Mouse (Mus musculus) hindbrain, embryonic 13.5 days (tissue): Measurements from ENCODE around the gene Pkp4. TPM values are rescaled to one million over a fixed set of nuclear protein-coding genes. Genes with fewer than 3 reads are reported as not detected.
A peak's percentile ranks its signal among the peaks of the same experiment; 100 is the strongest.

Experiments
- ATAC-seq: fragments of 200-750 bp; cut with Nextera tagmentation; 2 replicates; pipeline ENCODE4 v1.8.0; 2017; ENCODE audit warnings: moderate TSS enrichment; ENCODE audit not compliant: low FRiP score
- H3K27ac ChIP-seq: fragments of 300-500 bp; sonication (generic); 2 replicates; pipeline ENCODE4 v1.5.1; 2015; ENCODE audit warnings: inconsistent platforms, mild to moderate bottlenecking, moderate library complexity
- H3K27me3 ChIP-seq: fragments of 300-500 bp; sonication (generic); 2 replicates; pipeline ENCODE4 v1.6.1; 2015; ENCODE audit warnings: mild to moderate bottlenecking, inconsistent platforms
- H3K36me3 ChIP-seq: fragments of 300-500 bp; sonication (generic); 2 replicates; pipeline ENCODE4 v1.6.1; 2015; ENCODE audit warnings: mild to moderate bottlenecking, inconsistent platforms
- H3K4me1 ChIP-seq: fragments of 300-500 bp; sonication (generic); replicated peaks from 2 replicates; pipeline ENCODE4 v1.6.1; 2015; ENCODE audit warnings: inconsistent platforms
- H3K4me2 ChIP-seq: fragments of 300-500 bp; sonication (generic); 2 replicates; pipeline ENCODE4 v1.6.1; 2015; ENCODE audit warnings: inconsistent platforms, mild to moderate bottlenecking, moderate library complexity
- H3K4me3 ChIP-seq: fragments of 300-500 bp; sonication (generic); 2 replicates; pipeline ENCODE4 v1.5.1; 2015; ENCODE audit warnings: mild to moderate bottlenecking, inconsistent platforms
- H3K9ac ChIP-seq: fragments of 300-500 bp; sonication (generic); 2 replicates; pipeline ENCODE4 v1.6.1; 2015; ENCODE audit warnings: mild to moderate bottlenecking, inconsistent platforms
- H3K9me3 ChIP-seq: fragments of 300-500 bp; sonication (generic); 2 replicates; pipeline ENCODE4 v1.6.1; 2016; ENCODE audit warnings: inconsistent platforms
- WGBS: fragments of 180-500 bp; shearing (Covaris S2); methylation state at CpG from one replicate; pipeline ENCODE4 v1.1.7; 2015; 5-methylcytosine and 5-hydroxymethylcytosine counted together
- polyA plus RNA-seq: library from polyadenylated mRNA; unstranded; fragments of >200 nt; fragmentation: Nextera tagmentation; extraction: Ambion mirVana; gene quantifications from 2 replicates; pipeline ENCODE4 v1.2.1, GENCODE M21; 2015

Pkp4 gene
- polyA plus RNA-seq, 1 experiment from 2014 or later, result 18.3 TPM

- H3K9me3 ChIP-seq, result no peaks in the 10 kb centered on the region
- H3K36me3 ChIP-seq, result no peaks in the 10 kb centered on the region
- no peak overlapping the region for H3K9ac ChIP-seq
- 71% methylated on average over 8 of the region's 8 CpGs for WGBS
- no peaks in the 10 kb centered on the region for H3K27me3 ChIP-seq
- 0 out of 2 replicates have a peak, but pooled peaks cover 4% of the 10 kb centered on the region for H3K4me1 ChIP-seq
- no peak for ATAC-seq
- no peak overlapping the region for H3K27ac ChIP-seq
- no peak overlapping the region for H3K4me3 ChIP-seq
- no peak overlapping the region for H3K4me2 ChIP-seq
Measured at GRCm38 (mm10) chr2:59287630-59288029, 127.0 kb downstream of the Pkp4 start.

DNA sequence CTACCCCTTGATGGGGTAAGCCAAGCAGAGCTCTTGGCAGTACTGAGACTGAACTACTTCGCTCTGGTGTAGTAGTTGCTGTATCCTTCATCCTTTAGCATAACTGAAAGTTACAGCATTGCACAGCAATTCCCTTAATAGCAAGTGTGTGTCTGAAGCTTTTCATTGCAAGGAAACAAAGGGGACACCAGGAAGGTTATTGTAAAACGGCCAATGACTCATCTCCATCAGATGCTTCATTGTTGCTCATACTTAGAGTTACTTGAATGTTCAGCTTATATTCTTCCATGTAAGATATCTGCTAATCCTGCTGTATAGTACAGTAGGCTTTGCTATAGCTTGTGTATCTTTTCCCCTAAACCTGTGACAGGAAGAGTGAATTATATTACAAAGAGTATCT, 128.8 kb downstream of the Pkp4 start:
- no peak for ATAC-seq
- Histone ChIP-seq H3K9ac (no peak overlapping the region), H3K4me2 (no peak overlapping the region), H3K4me3 (no peak overlapping the region), H3K27me3 (no peaks in the 10 kb centered on the region), H3K36me3 (no peaks in the 10 kb centered on the region), H3K9me3 (no peaks in the 10 kb centered on the region), H3K27ac (no peak overlapping the region), H3K4me1 (0 out of 2 replicates have a peak, but pooled peaks cover 4% of the 10 kb centered on the region)
- WGBS, result 83% methylated on average over 2 of the region's 2 CpGs

DNA sequence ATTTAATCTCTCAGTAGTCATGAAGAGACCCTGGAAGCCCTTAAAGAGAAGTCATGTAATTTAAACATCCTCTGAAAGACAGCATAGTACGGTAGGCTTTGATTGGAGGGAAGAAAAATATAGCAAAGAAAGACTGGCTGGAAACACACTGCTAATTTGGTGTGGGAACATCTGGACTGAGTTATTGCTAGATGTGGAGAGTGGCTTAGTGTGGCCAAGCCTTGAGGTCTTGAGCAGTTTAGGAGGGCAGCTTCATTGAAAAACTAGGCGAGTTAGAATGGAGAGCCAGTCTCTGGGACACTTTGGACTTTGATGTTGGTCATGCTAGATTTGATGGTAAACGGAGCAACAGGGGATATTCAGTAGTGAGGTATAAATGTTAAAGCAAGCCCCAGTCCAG, 129.7 kb downstream of the Pkp4 start:
- Histone ChIP-seq H3K4me2 (no peak overlapping the region), H3K4me1 (0 out of 2 replicates have a peak, but pooled peaks cover 4% of the 10 kb centered on the region), H3K27me3 (no peaks in the 10 kb centered on the region), H3K9ac (no peak overlapping the region), H3K9me3 (no peaks in the 10 kb centered on the region), H3K36me3 (no peaks in the 10 kb centered on the region), H3K4me3 (no peak overlapping the region), H3K27ac (no peak overlapping the region)
- WGBS, result 71% methylated on average over 3 of the region's 3 CpGs
- no peak for ATAC-seq

- no peaks in the 10 kb centered on the region for H3K27me3 ChIP-seq
- H3K4me1 ChIP-seq, result peaks cover 23% of the 10 kb centered on the region
- H3K4me3 ChIP-seq, result no peak overlapping the region
- ATAC-seq, result no peak
- no peaks in the 10 kb centered on the region for H3K36me3 ChIP-seq
- H3K9me3 ChIP-seq, result no peaks in the 10 kb centered on the region
- H3K4me2 ChIP-seq, result no peak overlapping the region
- no peak overlapping the region for H3K9ac ChIP-seq
- H3K27ac ChIP-seq, result no peak overlapping the region
- 90% methylated on average over 3 of the region's 3 CpGs for WGBS
Measured at GRCm38 (mm10) chr2:59299831-59300230, 139.2 kb downstream of the Pkp4 start.

DNA sequence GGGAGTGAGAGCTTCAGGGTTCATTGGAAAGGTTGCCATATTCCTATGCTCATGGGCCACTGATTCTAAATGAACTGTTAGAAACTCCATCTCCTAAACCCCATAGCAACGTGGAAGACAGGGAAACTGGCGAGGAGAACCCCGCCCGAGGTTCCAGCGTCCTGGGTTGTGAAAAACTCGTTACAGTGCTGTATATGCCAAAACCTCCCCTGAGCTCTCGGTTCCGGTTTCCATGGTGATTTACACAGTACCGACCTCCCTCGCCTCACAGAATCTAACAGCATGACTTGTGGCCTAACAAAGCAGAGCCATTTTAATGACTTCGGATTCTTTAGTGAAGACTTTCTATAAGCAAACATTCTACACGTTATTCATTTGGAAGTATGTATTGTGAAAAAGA, 141.0 kb downstream of the Pkp4 start:
- H3K4me3 ChIP-seq, result no peak overlapping the region
- H3K9me3 ChIP-seq, result no peaks in the 10 kb centered on the region
- H3K4me1 ChIP-seq, result peaks cover 23% of the 10 kb centered on the region
- no peak overlapping the region for H3K9ac ChIP-seq
- no peaks in the 10 kb centered on the region for H3K27me3 ChIP-seq
- ATAC-seq, result peak; percentile 86
- H3K4me2 ChIP-seq, result peak overlapping the region; percentile 34
- 16% methylated on average over 12 of the region's 12 CpGs for WGBS
- no peak overlapping the region for H3K27ac ChIP-seq
- H3K36me3 ChIP-seq, result peaks cover 11% of the 10 kb centered on the region

DNA sequence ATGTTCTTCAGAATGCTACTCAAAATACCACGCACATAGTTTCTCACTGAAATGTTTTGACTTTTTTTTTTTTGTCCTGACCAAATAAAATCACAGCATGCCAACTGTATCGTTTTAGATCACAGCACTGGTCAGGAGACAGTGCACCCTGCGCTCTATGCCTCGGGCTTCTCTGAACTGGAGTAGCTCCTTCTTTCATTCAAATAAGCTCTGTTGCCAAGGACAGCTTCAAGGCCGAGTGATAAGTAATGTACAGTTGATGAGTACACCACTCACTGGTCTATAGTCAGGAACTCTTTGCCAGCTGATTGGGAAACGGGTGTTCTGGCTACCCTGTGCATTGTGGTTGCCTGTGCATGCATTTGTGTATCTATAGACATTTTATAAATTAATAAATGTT, 141.8 kb downstream of the Pkp4 start:
- no peak overlapping the region for H3K9ac ChIP-seq
- no peaks in the 10 kb centered on the region for H3K27me3 ChIP-seq
- 0 out of 2 replicates have a peak, but pooled peaks have one; percentile 36 for ATAC-seq
- no peak overlapping the region for H3K4me2 ChIP-seq
- peaks cover 23% of the 10 kb centered on the region for H3K4me1 ChIP-seq
- H3K4me3 ChIP-seq, result no peak overlapping the region
- H3K27ac ChIP-seq, result no peak overlapping the region
- H3K9me3 ChIP-seq, result no peaks in the 10 kb centered on the region
- H3K36me3 ChIP-seq, result peaks cover 19% of the 10 kb centered on the region
- 58% methylated on average over 6 of the region's 6 CpGs for WGBS

- Histone ChIP-seq H3K9ac (no peak overlapping the region), H3K4me1 (peaks cover 23% of the 10 kb centered on the region), H3K27ac (no peak overlapping the region), H3K36me3 (peaks cover 29% of the 10 kb centered on the region), H3K27me3 (no peaks in the 10 kb centered on the region), H3K4me3 (no peak overlapping the region), H3K4me2 (no peak overlapping the region), H3K9me3 (no peaks in the 10 kb centered on the region)
- 93% methylated on average over 12 of the region's 12 CpGs for WGBS
- ATAC-seq, result no peak
Measured at GRCm38 (mm10) chr2:59303530-59304063, 142.9 kb downstream of the Pkp4 start.

DNA sequence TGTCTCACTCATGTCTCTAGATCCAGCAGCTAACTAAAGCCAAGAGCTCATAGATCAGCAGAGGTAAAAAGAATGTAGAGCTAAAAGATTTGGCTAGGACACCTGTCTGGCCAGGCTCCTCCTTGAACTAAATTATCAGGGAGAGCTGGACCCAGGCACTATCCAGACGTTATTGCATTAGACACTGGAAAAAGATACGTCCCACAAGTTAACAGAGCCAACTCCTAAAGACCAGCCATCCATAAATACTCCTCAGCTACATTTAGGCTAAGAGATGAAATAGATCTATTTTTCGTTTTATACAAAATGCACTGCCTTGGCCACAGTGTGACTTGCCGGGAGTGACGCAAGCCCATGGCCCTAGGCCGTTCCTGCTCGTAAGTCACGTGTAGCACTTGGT, 146.7 kb downstream of the Pkp4 start:
- Histone ChIP-seq H3K4me3 (no peak overlapping the region), H3K4me2 (no peak overlapping the region), H3K27me3 (no peaks in the 10 kb centered on the region), H3K4me1 (peaks cover 14% of the 10 kb centered on the region), H3K9ac (no peak overlapping the region), H3K27ac (no peak overlapping the region), H3K36me3 (peaks cover 48% of the 10 kb centered on the region), H3K9me3 (no peaks in the 10 kb centered on the region)
- WGBS, result 94% methylated on average over 8 of the region's 8 CpGs
- ATAC-seq, result no peak

DNA sequence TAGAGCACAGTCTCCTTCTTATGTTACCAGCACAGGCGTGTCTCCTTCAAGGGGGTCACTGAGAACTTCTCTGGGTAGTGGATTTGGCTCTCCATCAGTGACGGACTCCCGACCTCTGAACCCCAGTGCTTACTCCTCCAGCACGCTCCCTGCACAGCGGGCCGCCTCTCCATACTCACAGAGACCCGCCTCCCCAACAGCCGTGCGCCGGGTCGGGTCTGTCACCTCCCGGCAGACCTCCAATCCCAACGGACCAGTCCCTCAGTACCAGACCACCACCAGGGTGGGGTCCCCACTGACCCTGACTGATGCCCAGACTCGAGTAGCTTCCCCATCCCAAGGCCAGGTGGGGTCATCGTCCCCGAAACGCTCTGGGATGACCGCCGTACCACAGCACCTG, 147.4 kb downstream of the Pkp4 start:
- Histone ChIP-seq H3K27ac (no peak overlapping the region), H3K9ac (no peak overlapping the region), H3K36me3 (peaks cover 48% of the 10 kb centered on the region), H3K27me3 (no peaks in the 10 kb centered on the region), H3K4me3 (no peak overlapping the region), H3K9me3 (no peaks in the 10 kb centered on the region), H3K4me2 (no peak overlapping the region), H3K4me1 (peaks cover 6% of the 10 kb centered on the region; the same call in 1 of the 2 replicates)
- WGBS, result 93% methylated on average over 19 of the region's 19 CpGs
- 0 out of 2 replicates have a peak, but pooled peaks have one; percentile 28 for ATAC-seq

- 0 out of 2 replicates have a peak, but pooled peaks cover 2% of the 10 kb centered on the region for H3K9me3 ChIP-seq
- no peak overlapping the region; the same call in 1 of the 2 replicates for H3K27ac ChIP-seq
- 70% methylated on average over 6 of the region's 6 CpGs for WGBS
- no peak overlapping the region for H3K4me3 ChIP-seq
- ATAC-seq, result 0 out of 2 replicates have a peak, but pooled peaks have one; percentile 28
- no peak overlapping the region for H3K9ac ChIP-seq
- H3K27me3 ChIP-seq, result no peaks in the 10 kb centered on the region
- no peak overlapping the region for H3K4me2 ChIP-seq
- peaks cover 9% of the 10 kb centered on the region for H3K4me1 ChIP-seq
- H3K36me3 ChIP-seq, result peaks cover 33% of the 10 kb centered on the region
Measured at GRCm38 (mm10) chr2:59313293-59313692, 152.6 kb downstream of the Pkp4 start.

DNA sequence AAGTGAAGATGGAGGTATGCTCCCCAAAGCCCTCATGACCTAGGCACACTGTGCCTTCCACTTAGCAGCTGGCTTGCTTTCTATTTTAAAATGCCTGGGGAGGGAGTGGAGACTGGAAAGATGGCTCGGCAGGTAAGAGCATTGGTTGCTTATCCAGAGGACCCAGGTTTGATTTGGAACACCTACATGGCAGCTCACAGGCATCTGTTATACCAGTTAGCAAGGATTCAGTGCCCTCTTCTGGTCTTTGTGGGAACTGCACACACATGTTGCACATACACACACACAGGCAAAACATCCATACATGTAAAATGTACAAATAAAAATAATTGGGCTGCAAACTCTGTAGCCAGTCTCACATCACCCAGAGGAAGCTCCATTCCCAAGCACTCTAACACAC, 158.0 kb downstream of the Pkp4 start:
- no peak overlapping the region for H3K4me2 ChIP-seq
- 100% methylated on average over 1 of the region's 1 CpGs for WGBS
- H3K27me3 ChIP-seq, result no peaks in the 10 kb centered on the region
- no peak overlapping the region for H3K4me3 ChIP-seq
- peaks cover 4% of the 10 kb centered on the region; the same call in 1 of the 2 replicates for H3K4me1 ChIP-seq
- H3K36me3 ChIP-seq, result peaks cover 42% of the 10 kb centered on the region
- H3K9ac ChIP-seq, result no peak overlapping the region
- no peak overlapping the region for H3K27ac ChIP-seq
- ATAC-seq, result no peak
- H3K9me3 ChIP-seq, result peaks cover 21% of the 10 kb centered on the region

- H3K4me3 ChIP-seq, result no peak overlapping the region
- H3K36me3 ChIP-seq, result peaks cover 3% of the 10 kb centered on the region; the same call in 1 of the 2 replicates
- no peaks in the 10 kb centered on the region for H3K27me3 ChIP-seq
- H3K4me2 ChIP-seq, result no peak overlapping the region
- H3K9ac ChIP-seq, result no peak overlapping the region
- 97% methylated on average over 5 of the region's 5 CpGs for WGBS
- ATAC-seq, result no peak
- H3K4me1 ChIP-seq, result peaks cover 5% of the 10 kb centered on the region; the same call in 1 of the 2 replicates
- H3K9me3 ChIP-seq, result no peaks in the 10 kb centered on the region
- H3K27ac ChIP-seq, result no peak overlapping the region
Measured at GRCm38 (mm10) chr2:59327946-59328345, 167.3 kb downstream of the Pkp4 start.

DNA sequence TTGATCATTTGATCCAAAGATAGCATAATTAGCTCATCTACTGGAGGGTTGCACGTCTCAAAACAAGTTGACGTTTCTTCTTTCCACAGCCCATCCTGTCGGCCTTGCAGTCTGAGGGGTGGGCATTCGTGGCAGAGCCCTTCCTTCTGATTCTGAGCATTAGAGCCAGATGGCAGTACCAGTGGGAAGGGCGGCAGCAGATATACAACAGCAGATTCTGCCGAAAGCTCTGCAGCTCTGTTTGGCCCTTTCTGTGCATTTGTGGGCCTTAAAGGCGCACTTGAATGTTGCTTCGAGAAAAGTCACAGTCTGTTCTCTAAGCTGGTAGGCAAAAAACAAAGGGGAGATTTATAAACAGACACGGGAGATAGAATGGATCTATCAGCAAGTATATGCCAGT, 170.4 kb downstream of the Pkp4 start:
- Histone ChIP-seq H3K4me1 (peaks cover 5% of the 10 kb centered on the region; the same call in 1 of the 2 replicates), H3K36me3 (peaks cover 3% of the 10 kb centered on the region), H3K27ac (no peak overlapping the region; the same call in 1 of the 2 replicates), H3K9ac (no peak overlapping the region), H3K4me2 (no peak overlapping the region), H3K27me3 (no peaks in the 10 kb centered on the region), H3K4me3 (no peak overlapping the region), H3K9me3 (no peaks in the 10 kb centered on the region)
- 87% methylated on average over 9 of the region's 9 CpGs for WGBS
- ATAC-seq, result no peak
